Mouse (Mus musculus) stomach, postnatal 0 days (tissue): ENCODE data around the gene Spata16. TPM values are rescaled to one million over a fixed set of nuclear protein-coding genes. Genes with fewer than 3 reads are reported as not detected.

ENCODE experiments used
- ATAC-seq: fragments of 200-750 bp; cut with Nextera tagmentation; 2 replicates; pipeline ENCODE4 v1.8.0; 2017; ENCODE audit not compliant: low FRiP score, low TSS enrichment
- DNase-seq: peaks from one replicate; pipeline ENCODE4 v3.0.0-alpha.2; 2016; ENCODE audit warnings: low spot score
- H3K27ac ChIP-seq: fragments of 300-500 bp; sonication (generic); replicated peaks from 2 replicates; pipeline ENCODE4 v1.5.1; 2014; ENCODE audit warnings: mild to moderate bottlenecking, control low read depth
- H3K27me3 ChIP-seq: fragments of 300-500 bp; sonication (generic); 2 replicates; pipeline ENCODE4 v1.6.1; 2014; ENCODE audit warnings: low read length; ENCODE audit not compliant: control insufficient read depth, insufficient read depth
- H3K36me3 ChIP-seq: fragments of 300-500 bp; sonication (generic); 2 replicates; pipeline ENCODE4 v1.6.1; 2014; ENCODE audit warnings: low read length, mixed read lengths; ENCODE audit not compliant: control insufficient read depth, insufficient read depth
- H3K4me1 ChIP-seq: fragments of 300-500 bp; sonication (generic); replicated peaks from 2 replicates; pipeline ENCODE4 v1.6.1; 2014; ENCODE audit warnings: antibody characterized with exemption; ENCODE audit not compliant: control insufficient read depth, insufficient read depth
- H3K4me2 ChIP-seq: fragments of 300-500 bp; sonication (generic); replicated peaks from 2 replicates; pipeline ENCODE4 v1.6.1; 2014; ENCODE audit warnings: low read depth, mild to moderate bottlenecking, control low read depth, moderate library complexity
- H3K4me3 ChIP-seq: fragments of 300-500 bp; sonication (generic); 2 replicates; pipeline ENCODE4 v1.5.1; 2014; ENCODE audit warnings: low read depth, low read length, control low read depth
- H3K9ac ChIP-seq: fragments of 300-500 bp; sonication (generic); 2 replicates; pipeline ENCODE4 v1.6.1; 2014; ENCODE audit warnings: mild to moderate bottlenecking, low read length, control low read depth, mixed read lengths
- H3K9me3 ChIP-seq: fragments of 300-500 bp; sonication (generic); 2 replicates; pipeline ENCODE4 v1.6.1; 2016; ENCODE audit warnings: low read length; ENCODE audit not compliant: control insufficient read depth
- CTCF ChIP-seq: IDR thresholded peaks from 2 replicates; pipeline ENCODE4 v1.5.1; 2016; ENCODE audit warnings: antibody characterized with exemption, low read depth, mild to moderate bottlenecking, moderate library complexity
- EP300 ChIP-seq: optimal IDR thresholded peaks from 2 replicates; pipeline ENCODE3; 2016; ENCODE audit warnings: antibody characterized with exemption
- WGBS: fragments of 180-500 bp; shearing (Covaris S2); extraction: QIAGEN DNeasy Blood & Tissue Kit; methylation state at CpG from one replicate; pipeline ENCODE4 v1.1.7; 2014; 5-methylcytosine and 5-hydroxymethylcytosine counted together
- polyA plus RNA-seq: library from polyadenylated mRNA; unstranded; fragments of >200 nt; fragmentation: Nextera tagmentation; extraction: Ambion mirVana; gene quantifications from 2 replicates; pipeline ENCODE4 v1.2.1, GENCODE M21; 2015

Spata16 gene
- not detected in 2 replicates for polyA plus RNA-seq

DNA sequence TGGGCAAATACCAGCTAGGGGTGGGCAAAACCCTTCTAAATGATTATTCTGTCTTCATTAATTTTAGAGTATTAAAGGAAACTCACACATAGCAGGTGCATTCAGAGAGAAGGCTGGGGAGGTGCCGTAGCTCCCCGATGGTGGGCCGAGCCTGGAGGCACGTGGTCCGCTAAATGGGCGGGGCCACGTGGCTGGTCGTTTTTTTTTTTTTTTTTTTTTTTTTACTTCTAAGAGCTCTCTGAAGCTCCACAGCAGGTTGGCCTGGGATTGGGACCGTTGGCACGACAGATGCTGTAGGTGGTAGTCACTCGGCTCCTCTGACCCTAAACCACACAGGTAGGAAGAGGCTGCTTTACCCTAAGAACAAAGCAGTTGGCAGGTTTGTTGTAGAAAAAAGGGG lies at the start of gene Spata16:
Gene Spata16, plus strand, starts transcription at position 219 of the 400 bp plus-strand sequence.
- Histone ChIP-seq H3K36me3 (no peaks in the 10 kb centered on the region), H3K27me3 (no peaks in the 10 kb centered on the region), H3K4me1 (no peaks in the 10 kb centered on the region), H3K9me3 (no peaks in the 10 kb centered on the region), H3K27ac (no peak within 1 kb of the TSS), H3K9ac (no peak within 1 kb of the TSS), H3K4me2 (no peak within 1 kb of the TSS), H3K4me3 (no peak within 1 kb of the TSS)
- ATAC-seq (no peak), DNase-seq (no peak)
- 71% methylated on average over 11 of the region's 11 CpGs for WGBS
- TF ChIP-seq EP300 (no peak), CTCF (no peak)

DNA sequence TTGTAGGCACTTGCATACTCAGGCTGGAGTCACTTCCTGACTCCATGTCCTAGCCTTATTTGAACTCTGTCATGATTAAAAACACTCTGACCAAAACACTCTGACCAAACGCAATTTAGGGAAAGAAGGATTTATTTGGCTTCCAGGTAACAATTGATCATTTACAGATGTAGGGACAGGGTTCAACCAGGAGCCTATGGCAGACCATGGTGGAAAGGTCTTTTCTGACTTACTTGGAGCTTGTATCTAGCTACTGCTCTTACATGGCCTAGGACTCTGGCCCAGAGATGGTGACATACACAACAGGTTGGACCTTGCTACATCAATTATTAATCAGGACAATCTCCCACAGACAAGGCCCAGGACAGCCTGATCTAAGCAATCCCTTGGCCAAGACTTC lies 32.6 kb upstream of the Spata16 start:
- DNase-seq: no peak
- TF ChIP-seq CTCF (no peak), EP300 (no peak)
- H3K27ac ChIP-seq: no peak overlapping the region
- 71% methylated on average over 1 of the region's 1 CpGs for WGBS
- no peak overlapping the region for H3K4me2 ChIP-seq
- H3K4me3 ChIP-seq: no peak overlapping the region
- H3K9me3 ChIP-seq: no peaks in the 10 kb centered on the region
- ATAC-seq: no peak
- H3K27me3 ChIP-seq: no peaks in the 10 kb centered on the region
- no peak overlapping the region for H3K9ac ChIP-seq
- H3K4me1 ChIP-seq: no peaks in the 10 kb centered on the region
- no peaks in the 10 kb centered on the region for H3K36me3 ChIP-seq

DNA sequence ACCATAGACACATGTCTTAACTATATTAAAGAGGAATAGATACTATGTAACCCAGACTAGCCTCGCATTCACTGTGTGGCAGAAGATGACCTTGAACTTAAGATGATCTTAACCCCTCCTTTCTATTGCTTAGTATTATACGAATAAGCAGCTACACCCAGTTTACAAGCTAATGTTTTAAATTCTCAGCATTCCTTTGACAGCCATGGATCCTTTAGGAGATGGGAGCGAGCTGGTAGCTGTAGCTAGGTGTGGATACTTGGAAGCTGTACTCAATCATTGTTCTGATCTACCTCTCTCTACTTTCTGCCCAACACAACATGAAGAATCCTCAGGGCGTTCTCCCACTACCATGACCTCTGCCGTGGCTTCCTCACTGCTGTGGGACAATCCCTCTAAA lies 28.9 kb upstream of the Spata16 start:
- H3K9me3 ChIP-seq: no peaks in the 10 kb centered on the region
- H3K27me3 ChIP-seq: no peaks in the 10 kb centered on the region
- H3K4me1 ChIP-seq: no peaks in the 10 kb centered on the region
- ATAC-seq (no peak), DNase-seq (no peak)
- no peak overlapping the region for H3K4me3 ChIP-seq
- H3K9ac ChIP-seq: no peak overlapping the region
- H3K4me2 ChIP-seq: no peak overlapping the region
- 75% methylated on average over 5 of the region's 5 CpGs for WGBS
- no peaks in the 10 kb centered on the region for H3K36me3 ChIP-seq
- H3K27ac ChIP-seq: no peak overlapping the region
- TF ChIP-seq EP300: no peak
- no peak for TF ChIP-seq CTCF

DNA sequence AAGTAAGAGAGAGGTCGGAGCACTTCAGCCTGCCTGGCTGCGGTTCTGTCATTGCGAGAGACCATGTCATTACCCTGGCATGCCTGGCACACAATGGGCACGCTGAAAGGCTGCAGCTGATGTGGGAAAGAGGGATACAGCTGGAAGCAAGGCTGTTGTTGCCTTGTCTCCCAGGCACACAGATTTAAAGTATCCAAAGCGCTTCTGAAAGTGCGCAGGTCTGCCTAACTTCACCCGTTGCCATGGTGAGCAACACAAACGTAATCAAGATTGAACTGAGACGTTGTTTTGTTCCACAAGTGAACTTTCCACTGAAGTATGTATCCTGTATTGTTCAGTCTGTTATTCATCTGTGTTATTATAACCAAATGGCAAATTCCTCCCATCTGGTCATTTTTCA lies 1.8 kb downstream of the Spata16 start:
- TF ChIP-seq CTCF (no peak), EP300 (no peak)
- no peaks in the 10 kb centered on the region for H3K9me3 ChIP-seq
- no peak overlapping the region for H3K9ac ChIP-seq
- H3K27me3 ChIP-seq: no peaks in the 10 kb centered on the region
- WGBS: 61% methylated on average over 9 of the region's 9 CpGs
- ATAC-seq (no peak), DNase-seq (no peak)
- H3K4me2 ChIP-seq: no peak overlapping the region
- no peaks in the 10 kb centered on the region for H3K36me3 ChIP-seq
- no peak overlapping the region for H3K4me3 ChIP-seq
- no peak overlapping the region for H3K27ac ChIP-seq
- H3K4me1 ChIP-seq: no peaks in the 10 kb centered on the region

DNA sequence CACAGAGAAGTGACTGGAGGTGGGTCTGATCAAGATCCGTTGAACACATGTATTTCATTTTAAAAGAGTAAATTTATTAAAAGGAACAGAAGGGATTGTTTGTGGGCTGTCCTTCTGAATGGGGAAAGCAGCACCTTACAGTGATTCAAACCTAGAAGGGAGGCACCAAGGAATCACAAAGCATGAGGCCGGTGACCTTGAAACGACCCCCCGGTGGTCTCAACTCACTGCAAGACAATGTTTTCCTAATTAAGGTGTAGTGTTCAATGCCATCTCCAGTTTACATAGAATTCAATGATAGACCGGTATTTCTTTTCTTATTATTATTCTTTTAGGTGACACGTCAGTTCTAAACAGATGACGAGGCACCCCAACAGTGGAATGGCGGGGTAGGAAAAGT lies 2.4 kb downstream of the Spata16 start:
- no peaks in the 10 kb centered on the region for H3K4me1 ChIP-seq
- H3K27me3 ChIP-seq: no peaks in the 10 kb centered on the region
- no peak overlapping the region for H3K4me3 ChIP-seq
- no peak overlapping the region for H3K4me2 ChIP-seq
- TF ChIP-seq EP300 (no peak), CTCF (no peak)
- DNase-seq (no peak), ATAC-seq (no peak)
- H3K36me3 ChIP-seq: no peaks in the 10 kb centered on the region
- WGBS: 83% methylated on average over 8 of the region's 8 CpGs
- no peak overlapping the region for H3K9ac ChIP-seq
- H3K27ac ChIP-seq: no peak overlapping the region
- no peaks in the 10 kb centered on the region for H3K9me3 ChIP-seq

DNA sequence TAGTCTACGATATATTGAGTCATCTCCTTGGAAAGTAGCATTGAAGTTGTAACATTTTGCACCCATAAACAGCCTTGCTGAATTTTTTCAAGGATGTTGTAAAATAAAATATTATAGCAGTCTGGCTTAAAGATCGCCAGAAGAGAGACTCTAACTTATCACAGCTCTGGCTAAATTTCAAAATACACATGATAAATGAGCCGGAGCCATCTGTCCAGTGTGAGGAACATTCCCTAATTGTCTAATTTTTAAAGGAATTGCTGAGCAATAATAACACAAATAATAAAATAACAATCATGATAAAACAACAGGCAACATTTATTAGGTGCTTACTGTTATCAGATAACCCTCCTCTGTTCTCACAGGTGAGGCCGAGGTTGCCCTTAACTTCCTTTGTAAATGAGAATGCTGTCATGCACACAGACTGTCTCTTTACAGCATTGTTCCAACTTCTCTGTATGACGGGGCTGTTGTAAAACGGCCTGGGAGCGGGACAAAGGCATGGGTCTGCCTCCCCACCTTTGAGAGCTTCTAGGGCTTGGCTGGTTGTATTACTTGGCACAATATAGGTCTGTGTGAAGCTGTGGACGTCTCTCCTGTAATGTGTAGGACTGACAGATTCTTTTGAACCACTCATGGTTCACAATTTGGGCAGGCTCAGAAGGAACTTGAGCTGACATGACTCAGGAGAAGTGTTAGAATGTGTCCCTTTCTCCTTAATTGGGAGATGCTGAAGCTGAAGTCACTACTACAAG lies 3.1 kb downstream of the Spata16 start:
- DNase-seq: no peak
- no peaks in the 10 kb centered on the region for H3K27me3 ChIP-seq
- TF ChIP-seq CTCF (no peak), EP300 (no peak)
- H3K4me3 ChIP-seq: no peak overlapping the region
- no peak overlapping the region for H3K27ac ChIP-seq
- H3K9ac ChIP-seq: no peak overlapping the region
- no peak overlapping the region for H3K4me2 ChIP-seq
- no peaks in the 10 kb centered on the region for H3K4me1 ChIP-seq
- 53% methylated on average over 8 of the region's 8 CpGs for WGBS
- ATAC-seq: no peak
- no peaks in the 10 kb centered on the region for H3K36me3 ChIP-seq
- no peaks in the 10 kb centered on the region for H3K9me3 ChIP-seq
